Mouse (Mus musculus) G1E (cell line): ENCODE results near the gene Tdpoz1.
"Not testable (repeated sequence)": the region's sequence is repeated elsewhere in the genome, so short reads cannot be mapped to it uniquely, and the experiment has no call there.

Experiments used
- CTCF ChIP-seq: IDR thresholded peaks from 2 replicates; pipeline ENCODE4 v1.5.1; 2012; ENCODE audit warnings: low read depth, low read length, inconsistent platforms, mixed read lengths
- GATA1 ChIP-seq: IDR thresholded peaks from 2 replicates; pipeline ENCODE4 v1.6.1; 2012; ENCODE audit warnings: borderline replicate concordance, low read length, inconsistent platforms, mixed read lengths
- GATA2 ChIP-seq: IDR thresholded peaks from 2 replicates; pipeline ENCODE4 v1.6.1; 2012; ENCODE audit warnings: low read depth, low read length, inconsistent platforms, borderline replicate concordance
- POLR2AphosphoS5 ChIP-seq: IDR thresholded peaks from 2 replicates; pipeline ENCODE4 v1.6.1; 2012; ENCODE audit warnings: low read depth, low read length, inconsistent platforms; ENCODE audit not compliant: insufficient replicate concordance
- TAL1 ChIP-seq: conservative IDR thresholded peaks from 2 replicates; pipeline ENCODE4 v1.6.1; 2012; ENCODE audit warnings: low read depth, low read length, inconsistent platforms, mixed read lengths

- not testable (repeated sequence) for TF ChIP-seq CTCF, GATA2, TAL1, POLR2AphosphoS5, GATA1
Observed at GRCm38 (mm10) chr3:93630917-93631714, 45.0 kb downstream of the Tdpoz1 start.
